Comparison of ENCODE assay signal across 8 mouse cellular contexts in the genomic region with DNA sequence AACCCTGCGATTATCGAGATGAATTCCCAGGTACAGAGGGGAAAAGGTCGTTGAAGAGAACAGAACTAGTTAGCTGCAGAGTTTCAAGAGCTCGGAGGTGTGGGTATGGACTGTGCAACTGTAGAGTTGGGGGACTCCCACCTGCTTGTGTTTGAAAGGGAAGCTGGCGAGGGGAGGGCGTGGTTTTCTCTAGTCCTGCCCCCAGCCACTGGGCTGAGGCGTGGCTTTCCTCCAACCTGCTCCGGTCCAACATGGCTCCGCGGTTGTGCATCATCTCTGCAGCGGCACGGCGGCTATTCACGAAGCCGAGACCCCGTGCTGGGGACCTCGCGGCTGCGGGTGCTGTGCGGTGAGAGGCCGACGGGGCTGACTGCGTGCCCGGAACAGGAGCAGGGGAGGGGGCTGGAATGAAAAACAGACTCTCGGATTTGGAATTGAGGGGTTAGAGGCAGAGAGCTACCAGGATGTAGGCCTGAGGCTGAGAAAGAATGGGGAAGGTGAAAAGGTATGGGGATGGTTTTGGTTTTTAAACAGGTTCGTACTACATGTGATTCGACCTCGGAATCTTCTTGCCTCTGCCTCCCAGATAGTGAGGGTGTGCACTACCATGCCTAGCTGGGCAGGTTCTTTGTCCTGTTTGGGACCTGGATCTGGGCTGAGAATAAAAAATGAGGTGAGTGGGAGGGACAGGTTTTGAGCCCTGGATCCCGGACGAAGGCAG. TPM values are rescaled to one million over a fixed set of nuclear protein-coding genes. Genes with fewer than 3 reads are reported as not detected.
DNase-seq lines count a peak whose midpoint lies in the region; ATAC-seq and TF ChIP-seq lines count a peak whose summit lies in the region.

Nipsnap1 (plus strand) TSS at position 197 of the 721 bp plus-strand sequence.

- intact Hi-C loops in heart, postnatal 36 days (cut with DNase I) = no loop called here

- H3K4me2 ChIP-seq in forebrain, embryonic 16.5 days (ENCODE audit: low read length) = peak within 1 kb of the TSS; percentile 64
- H3K4me2 ChIP-seq in lung, embryonic 14.5 days = peak within 1 kb of the TSS; percentile 66

- no peak within 1 kb of the TSS for H3K27ac ChIP-seq in MEL (ENCODE audit: control insufficient read depth, low read depth, low read length)
- peak within 1 kb of the TSS; percentile 82 for H3K27ac ChIP-seq in forebrain, embryonic 16.5 days (ENCODE audit: low read length)
- peak within 1 kb of the TSS; percentile 87 for H3K27ac ChIP-seq in layer of hippocampus, adult 2 months
- H3K27ac ChIP-seq in lung, embryonic 14.5 days (ENCODE audit: low read depth) = 0 out of 2 replicates have a peak within 1 kb of the TSS, but pooled peaks have one; percentile 4

- ATAC-seq in forebrain, embryonic 16.5 days = peak; percentile 95
- ATAC-seq in lung, embryonic 14.5 days (ENCODE audit: insufficient read depth) = peak; percentile 91
- ATAC-seq in neutrophil, adult 5-6 weeks (ENCODE audit: extremely low read depth, insufficient number of reproducible peaks, low FRiP score, poor library complexity, severe bottlenecking) = peak; percentile 98

- no peaks in the 10 kb centered on the region for H3K9me3 ChIP-seq in MEL (replicated peaks; ENCODE audit: insufficient read depth, low read length)
- no peaks in the 10 kb centered on the region for H3K9me3 ChIP-seq in forebrain, embryonic 16.5 days (ENCODE audit: control insufficient read depth, low read length)
- no peaks in the 10 kb centered on the region for H3K9me3 ChIP-seq in lung, embryonic 14.5 days (ENCODE audit: low read depth, low read length)

- no peak for TF ChIP-seq RAD21 in MEL (IDR thresholded peaks at IDR 0.05; ENCODE audit: low read depth, low read length)

- TF ChIP-seq CTCF in MEL (IDR thresholded peaks at IDR 0.05 in 2 of 3, conservative IDR thresholded peaks at IDR 0.05 in 1 of 3; ENCODE audit: control insufficient read depth in 1 of 3, insufficient read depth in 1 of 3, low read depth in 2 of 3, low read length in 3 of 3, poor library complexity in 1 of 3, severe bottlenecking in 1 of 3) = no peak
- no peak for TF ChIP-seq CTCF in layer of hippocampus, adult 2 months (conservative IDR thresholded peaks at IDR 0.05)
- TF ChIP-seq CTCF in lung, embryonic 14.5 days (IDR thresholded peaks at IDR 0.05; ENCODE audit: low read depth) = no peak

- under 1% methylated on average over 30 of the region's 30 CpGs for WGBS in forebrain, embryonic 16.5 days
- WGBS in lung, embryonic 14.5 days = under 1% methylated on average over 30 of the region's 30 CpGs

- H3K79me2 ChIP-seq in MEL (ENCODE audit: control insufficient read depth, insufficient read depth, low read length, poor library complexity) = no peaks in the 10 kb centered on the region

- H3K27me3 ChIP-seq in MEL (ENCODE audit: control insufficient read depth in 1 of 2, insufficient read depth in 2 of 2, low read length in 2 of 2) = peaks cover 0 to 1% of the 10 kb centered on the region in 2 experiments; a peak in 1 of 4 replicates
- no peaks in the 10 kb centered on the region for H3K27me3 ChIP-seq in forebrain, embryonic 16.5 days (replicated peaks; ENCODE audit: control insufficient read depth, insufficient read depth, low read length)
- no peaks in the 10 kb centered on the region for H3K27me3 ChIP-seq in lung, embryonic 14.5 days (ENCODE audit: insufficient read depth, low read length)

- H3K9ac ChIP-seq in MEL (ENCODE audit: control insufficient read depth, low read depth, low read length, poor library complexity, severe bottlenecking) = peak within 1 kb of the TSS; percentile 64
- H3K9ac ChIP-seq in forebrain, embryonic 16.5 days (replicated peaks; ENCODE audit: low read depth, low read length) = peak within 1 kb of the TSS; percentile 97
- peak within 1 kb of the TSS; percentile 54 for H3K9ac ChIP-seq in lung, embryonic 14.5 days

- peak; percentile 96 for DNase-seq in MEL (ENCODE audit: low read depth, low spot score)
- DNase-seq in cerebellum, adult 11-12 months = peak; percentile 78
- peak; percentile 47 to 64 for DNase-seq in heart, postnatal 36 days
- peak; percentile 77 to 82 for DNase-seq in layer of hippocampus, adult 2 months (ENCODE audit: low spot score in 2 of 2)
- peak; percentile 82 for DNase-seq in lung, embryonic 14.5 days
- peak; percentile 80 to 82 for DNase-seq in thymus, adult 18-20 months

- H3K4me3 ChIP-seq in MEL (ENCODE audit: control insufficient read depth in 1 of 2, insufficient read depth in 1 of 2, low read depth in 2 of 2, low read length in 2 of 2) = peak within 1 kb of the TSS; percentile 73 to 82
- H3K4me3 ChIP-seq in forebrain, embryonic 16.5 days (replicated peaks; ENCODE audit: low read length) = peak within 1 kb of the TSS; percentile 90
- peak within 1 kb of the TSS; percentile 85 for H3K4me3 ChIP-seq in layer of hippocampus, adult 2 months
- H3K4me3 ChIP-seq in lung, embryonic 14.5 days (ENCODE audit: low read depth, low read length) = peak within 1 kb of the TSS; percentile 56

- TF ChIP-seq EP300 in MEL (IDR thresholded peaks at IDR 0.05; ENCODE audit: low read depth in 1 of 2, low read length in 2 of 2) = no peak

- H3K36me3 ChIP-seq in MEL (ENCODE audit: control insufficient read depth in 1 of 2, insufficient read depth in 2 of 2, low read length in 2 of 2) = peaks cover 0 to 5% of the 10 kb centered on the region in 2 experiments; a peak in 1 of 4 replicates
- peaks cover 2% of the 10 kb centered on the region; the same call in 1 of the 2 replicates for H3K36me3 ChIP-seq in forebrain, embryonic 16.5 days (ENCODE audit: control insufficient read depth, insufficient read depth)
- no peaks in the 10 kb centered on the region for H3K36me3 ChIP-seq in lung, embryonic 14.5 days (ENCODE audit: insufficient read depth)

- peaks cover 3 to 11% of the 10 kb centered on the region in 2 experiments; a peak in 1 of 4 replicates for H3K4me1 ChIP-seq in MEL (ENCODE audit: control insufficient read depth in 1 of 2, insufficient read depth in 2 of 2, low read length in 2 of 2)
- peaks cover 14% of the 10 kb centered on the region for H3K4me1 ChIP-seq in forebrain, embryonic 16.5 days (replicated peaks; ENCODE audit: control insufficient read depth, insufficient read depth, low read length)
- peaks cover 4% of the 10 kb centered on the region for H3K4me1 ChIP-seq in lung, embryonic 14.5 days (ENCODE audit: insufficient read depth)

- peak; percentile 71 to 82 for TF ChIP-seq POLR2A in MEL (IDR thresholded peaks at IDR 0.05; ENCODE audit: control insufficient read depth in 1 of 2, insufficient read depth in 1 of 2, low read depth in 1 of 2, low read length in 2 of 2, poor library complexity in 1 of 2)

TF ChIP-seq in MEL, 35 proteins besides CTCF, POLR2A, EP300 and RAD21:
- TF ChIP-seq MXI1 (IDR thresholded peaks at IDR 0.05; ENCODE audit: low read depth, low read length) (no peak; the same call in 1 of the 2 replicates), MAX (IDR thresholded peaks at IDR 0.05; ENCODE audit: low read length) (no peak; the same call in 1 of the 2 replicates), NRF1 (IDR thresholded peaks at IDR 0.05; ENCODE audit: insufficient read depth, low read depth, low read length, poor library complexity, severe bottlenecking) (no peak), MYB (IDR thresholded peaks at IDR 0.05; ENCODE audit: low read depth, low read length) (no peak), MEF2A (IDR thresholded peaks at IDR 0.05; ENCODE audit: extremely low read depth, insufficient replicate concordance, low read depth, low read length, poor library complexity, severe bottlenecking) (no peak), TAL1 (IDR thresholded peaks at IDR 0.05; ENCODE audit: low read length) (no peak), CHD2 (IDR thresholded peaks at IDR 0.05; ENCODE audit: low read length) (no peak), ELF1 (IDR thresholded peaks at IDR 0.05; ENCODE audit: low read depth, low read length) (no peak), E2F4 (IDR thresholded peaks at IDR 0.05; ENCODE audit: borderline replicate concordance, low read depth, low read length) (no peak), POLR2AphosphoS2 (IDR thresholded peaks at IDR 0.05; ENCODE audit: low read length) (no peak), UBTF (IDR thresholded peaks at IDR 0.05; ENCODE audit: borderline replicate concordance, insufficient read depth, low read depth, low read length) (no peak), ZKSCAN1 (IDR thresholded peaks at IDR 0.05; ENCODE audit: low read depth, low read length) (no peak), ETS1 (IDR thresholded peaks at IDR 0.05; ENCODE audit: low read depth, low read length) (no peak), SIN3A (IDR thresholded peaks at IDR 0.05; ENCODE audit: low read length) (peak; percentile 15), JUND (IDR thresholded peaks at IDR 0.05; ENCODE audit: low read depth, low read length) (no peak), CHD1 (IDR thresholded peaks at IDR 0.05; ENCODE audit: low read depth, low read length) (no peak), ZC3H11A (IDR thresholded peaks at IDR 0.05; ENCODE audit: low read depth, low read length) (no peak), MYC (IDR thresholded peaks at IDR 0.05; ENCODE audit: low read depth, low read length) (0 out of 2 replicates have a peak, but pooled peaks have one; percentile 12), KAT2A (conservative IDR thresholded peaks at IDR 0.05; ENCODE audit: low read depth, low read length) (no peak), RCOR1 (IDR thresholded peaks at IDR 0.05; ENCODE audit: low read depth, low read length) (no peak), HCFC1 (IDR thresholded peaks at IDR 0.05; ENCODE audit: low read depth, low read length) (0 out of 2 replicates have a peak, but pooled peaks have one; percentile 30), TBP (IDR thresholded peaks at IDR 0.05; ENCODE audit: low read depth, low read length) (peak; percentile 68), MAZ (IDR thresholded peaks at IDR 0.05; ENCODE audit: low read depth, low read length) (no peak; the same call in 1 of the 2 replicates), GABPA (IDR thresholded peaks at IDR 0.05; ENCODE audit: low read depth, low read length) (no peak), ZMIZ1 (IDR thresholded peaks at IDR 0.05; ENCODE audit: low read depth, low read length) (0 out of 2 replicates have a peak, but pooled peaks have one; percentile 39)

RNA-seq across cellular contexts. Expression of gene Nipsnap1, which starts in this region (rescaled TPM):
- total RNA-seq in MEL (2012; rRNA removed) = 13.7 and 14.9 TPM in 2 replicates
- 10 to 100 TPM in 1 of 2 experiments, not detected in 1; 22.9 TPM for polyA plus RNA-seq in MEL (2012; ENCODE audit: insufficient read depth in 1 of 2, insufficient read length in 2 of 2, low read depth in 1 of 2, low replicate concordance in 2 of 2, missing spikeins in 1 of 2)
- polyA plus RNA-seq in forebrain, embryonic 16.5 days (2015; fragmentation: Nextera tagmentation; extraction: Ambion mirVana) = 126 and 147 TPM in 2 replicates
- under 1 TPM; 0.43 to 0.69 TPM for total RNA-seq in heart, postnatal 36 days (2021)
- total RNA-seq in layer of hippocampus, adult 2 months (2021) = 10 to 100 TPM; 91.7 to 96.6 TPM
- 32.0 and 32.4 TPM in 2 replicates for polyA plus RNA-seq in lung, embryonic 14.5 days (2014; fragmentation: Nextera tagmentation; extraction: Ambion mirVana)
- 10.1 and 10.9 TPM in 2 replicates for total RNA-seq in neutrophil, adult 5-6 weeks (2017)

Comparison
In these comparisons a context has a peak if more than half of its experiments do, and no peak if none do; other contexts are left out.
1. Peak in DNase-seq in heart, postnatal 36 days; RNA of the gene not detected or under 1 TPM.